Mouse (Mus musculus): ENCODE results near the gene Arpc3.
"Not testable (repeated sequence)": the region's sequence is repeated elsewhere in the genome, so short reads cannot be mapped to it uniquely, and the experiment has no call there.

The Arpc3 gene

DNA sequence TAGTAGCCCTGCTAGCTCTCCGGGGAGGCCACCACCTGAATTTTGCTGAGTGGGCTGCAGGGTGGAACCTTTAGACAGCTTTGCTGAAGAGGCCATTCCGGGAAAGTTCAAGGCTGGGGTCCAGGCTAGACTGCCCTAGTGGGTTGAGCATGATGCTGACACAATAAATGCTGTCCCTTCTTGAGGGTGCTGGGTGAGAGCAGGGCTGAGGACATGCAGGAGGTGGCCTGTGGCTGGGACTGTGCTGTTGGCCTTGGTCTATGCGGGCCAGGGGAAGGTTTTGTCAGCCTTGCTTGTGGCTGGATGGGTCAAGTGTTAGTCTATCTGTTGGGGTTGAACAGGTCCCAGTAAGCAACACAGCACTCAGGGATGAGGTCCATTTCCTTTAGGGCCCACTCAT, 63.2 kb downstream of the Arpc3 start:
- in situ Hi-C loops (cut with MboI; ENCODE audit: low pct_unique_long_range_greater_than_20kb in 1 of 2, low sequenced_read_pairs in 2 of 2, unreplicated experiment in 1 of 2), result no loop called here

DNA sequence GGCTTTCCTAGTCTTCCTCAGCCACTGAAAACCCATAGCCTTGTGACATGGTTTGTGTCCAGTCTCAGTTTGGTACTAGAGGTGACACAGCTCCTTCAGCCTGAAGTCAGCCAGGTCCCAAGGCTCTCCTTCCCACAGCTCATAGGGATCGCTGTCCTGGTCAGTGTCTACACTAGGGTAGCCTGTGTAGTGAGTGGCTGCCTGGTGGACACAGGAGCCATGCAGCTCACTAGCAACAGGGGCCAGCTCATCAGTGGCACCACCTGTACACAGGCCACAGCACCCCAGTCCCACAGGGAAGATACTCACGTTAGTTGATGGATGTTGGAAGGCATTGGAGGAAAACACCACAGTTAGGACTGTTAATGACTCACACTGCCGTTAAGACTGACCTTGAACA, 63.9 kb downstream of the Arpc3 start:
- in situ Hi-C loops (cut with MboI; ENCODE audit: low pct_unique_long_range_greater_than_20kb in 1 of 2, low sequenced_read_pairs in 2 of 2, unreplicated experiment in 1 of 2), result no loop called here

GRCm38 (mm10) chr5:122457054-122457453, 65.4 kb downstream of the Arpc3 start:
- in situ Hi-C loops (cut with MboI; ENCODE audit: low pct_unique_long_range_greater_than_20kb in 1 of 2, low sequenced_read_pairs in 2 of 2, unreplicated experiment in 1 of 2), result not testable (repeated sequence)

- in situ Hi-C loops (cut with MboI; ENCODE audit: low pct_unique_long_range_greater_than_20kb in 1 of 2, low sequenced_read_pairs in 2 of 2, unreplicated experiment in 1 of 2), result no loop called here
These were observed 66.4 kb downstream of the Arpc3 start for GRCm38 (mm10) chr5:122458066-122458465.

GRCm38 (mm10) chr5:122459335-122459734, 67.7 kb downstream of the Arpc3 start:
- in situ Hi-C loops (cut with MboI; ENCODE audit: low pct_unique_long_range_greater_than_20kb in 1 of 2, low sequenced_read_pairs in 2 of 2, unreplicated experiment in 1 of 2), result no loop called here

DNA sequence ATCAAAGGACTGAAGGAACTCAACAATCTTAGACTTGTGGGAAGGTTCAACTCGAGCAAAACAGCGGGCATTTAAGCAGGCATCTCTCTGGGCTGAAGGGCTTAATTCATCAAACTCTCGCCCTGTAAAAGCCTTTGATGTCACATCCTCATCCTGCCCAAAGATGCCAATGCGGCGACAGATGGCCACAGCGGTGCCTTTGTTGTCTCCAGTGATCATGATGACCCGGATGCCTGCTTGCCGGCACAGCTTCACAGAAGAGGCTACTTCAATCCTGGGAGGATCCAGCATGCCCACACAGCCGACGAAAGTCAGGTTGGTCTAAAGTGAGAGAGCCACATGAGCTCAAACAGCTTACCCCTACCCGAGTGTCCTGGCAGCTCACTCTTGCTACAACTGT, 69.0 kb downstream of the Arpc3 start:
- in situ Hi-C loops (cut with MboI; ENCODE audit: low pct_unique_long_range_greater_than_20kb in 1 of 2, low sequenced_read_pairs in 2 of 2, unreplicated experiment in 1 of 2), result no loop called here

DNA sequence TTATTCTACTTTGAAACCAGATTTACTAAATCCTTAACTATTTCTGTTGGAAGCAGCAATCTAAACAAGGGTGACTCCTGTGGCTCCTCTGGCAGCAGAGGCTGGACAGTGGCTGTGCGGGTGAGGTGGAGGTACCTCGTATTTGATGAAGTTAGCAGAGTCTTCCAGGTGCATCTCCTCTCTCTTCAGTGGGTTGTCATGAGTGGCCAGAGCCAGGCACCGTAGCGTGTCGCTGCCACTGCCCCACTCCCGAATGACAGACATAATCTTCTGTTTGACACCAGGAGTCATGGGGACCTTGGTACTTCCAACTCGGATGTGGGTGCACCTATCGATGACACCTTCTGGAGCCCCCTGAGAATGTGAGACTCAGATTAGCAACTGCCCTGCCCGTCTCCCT, 69.8 kb downstream of the Arpc3 start:
- in situ Hi-C loops (cut with MboI; ENCODE audit: low pct_unique_long_range_greater_than_20kb in 1 of 2, low sequenced_read_pairs in 2 of 2, unreplicated experiment in 1 of 2), result no loop called here
